Mouse (Mus musculus): ENCODE measurements at regions not wholly inside any gene's neighbourhood (a gene's known extent, or its start where the extent isn't known, plus 50 kb on each side); places are given as distances from the start of the nearest gene placed in this dataset.
"Not testable (repeated sequence)": the region's sequence is repeated elsewhere in the genome, so short reads cannot be mapped to it uniquely, and the experiment has no call there.

DNA sequence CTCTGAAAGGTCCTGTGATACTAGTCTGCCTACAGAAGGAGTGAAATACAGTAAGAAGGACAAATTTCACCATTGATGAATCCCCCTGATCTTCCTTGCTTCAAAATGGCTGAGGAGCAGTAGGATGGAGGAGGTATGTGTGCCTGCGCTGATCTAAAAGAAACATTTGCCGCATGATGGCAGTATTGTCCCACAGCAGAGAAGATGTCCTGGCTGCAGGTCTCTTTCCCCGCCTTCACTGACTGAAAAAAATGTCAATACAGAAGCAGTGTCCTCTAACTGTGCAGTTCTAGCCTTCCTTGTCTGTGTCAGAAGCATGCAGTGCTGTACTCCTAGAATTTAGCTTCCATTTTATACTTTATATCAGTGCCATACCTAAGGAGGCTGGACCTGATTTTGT, 172.0 kb upstream of the Olfr1324 start:
- DNase-seq: not testable (repeated sequence)

DNA sequence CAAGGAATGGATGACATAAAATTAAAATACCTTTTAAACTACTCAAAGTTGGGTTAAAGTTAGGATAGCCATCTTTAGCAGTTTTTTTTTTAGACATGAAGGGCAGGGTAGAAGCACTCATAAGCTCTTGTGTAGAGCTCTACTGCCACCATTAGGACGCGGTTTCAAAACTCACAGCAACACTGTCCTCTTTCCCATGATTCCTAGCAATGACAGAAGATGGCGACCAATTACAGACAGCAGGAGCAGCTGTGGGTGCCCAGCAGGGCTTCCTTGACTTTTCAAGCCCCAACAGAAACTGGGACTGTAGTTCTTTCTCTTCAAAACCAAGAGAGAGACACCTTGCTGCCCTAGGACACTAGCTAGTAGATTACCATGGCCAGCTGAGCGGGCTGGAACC, 171.5 kb upstream of the Olfr1324 start:
- DNase-seq: no peak

DNA sequence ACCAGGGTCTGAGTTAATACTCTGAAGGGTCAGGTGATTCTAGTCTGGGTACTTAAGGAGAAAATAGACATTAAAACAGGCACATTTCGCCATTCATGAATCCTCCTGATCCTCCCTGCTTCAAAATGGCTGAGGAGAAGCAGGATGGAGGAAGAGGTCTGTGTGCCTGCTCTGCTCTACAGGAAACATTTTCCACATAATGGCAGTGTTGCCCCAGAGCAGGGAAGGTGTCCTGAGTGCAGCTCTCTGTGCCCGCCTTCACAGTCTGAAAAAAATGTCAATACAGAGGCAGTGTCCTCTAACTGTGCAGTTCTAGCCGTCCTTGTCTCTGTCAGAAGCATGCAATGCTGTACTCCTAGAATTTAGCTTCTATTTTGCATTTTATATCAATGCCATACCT, 169.3 kb upstream of the Olfr1324 start:
- not testable (repeated sequence) for DNase-seq

DNA sequence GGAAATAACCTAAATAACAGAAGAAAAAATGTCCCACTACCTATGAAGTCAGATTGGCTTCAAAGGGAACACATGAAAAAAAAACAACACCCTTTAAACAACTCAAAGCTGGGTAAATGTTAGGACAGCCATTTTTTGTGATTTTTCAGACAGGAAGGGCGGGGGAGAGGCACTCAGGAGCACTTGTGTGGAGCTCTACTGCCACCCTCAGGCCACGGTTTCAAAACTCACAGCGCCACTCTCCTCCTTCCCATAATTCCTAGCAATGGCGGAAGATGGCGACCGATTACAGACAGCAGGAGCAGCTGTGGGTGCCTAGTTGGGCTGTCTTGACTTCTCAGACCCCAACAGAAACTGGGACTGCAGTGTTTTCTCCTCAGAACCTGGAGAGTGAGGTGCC, 168.8 kb upstream of the Olfr1324 start:
- DNase-seq: no peak

DNA sequence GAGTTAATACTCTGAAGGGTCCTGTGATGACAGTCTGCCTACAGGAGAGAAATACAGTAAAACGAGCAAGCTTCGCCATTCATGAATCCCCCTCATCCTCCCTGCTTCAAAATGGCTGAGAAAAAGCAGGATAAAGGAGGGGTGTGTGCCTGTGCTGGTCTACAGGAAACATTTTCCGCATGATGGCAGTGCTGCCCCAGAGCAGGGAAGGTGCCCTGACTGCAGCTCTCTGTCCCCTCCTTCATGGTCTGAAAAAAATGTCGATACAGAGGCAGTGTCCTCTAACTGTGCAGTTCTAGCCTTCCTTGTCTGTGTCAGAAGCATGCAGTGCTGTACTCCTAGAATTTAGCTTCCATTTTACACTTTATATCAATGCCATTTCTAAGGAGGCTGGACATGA, 166.7 kb upstream of the Olfr1324 start:
- DNase-seq: not testable (repeated sequence)

DNA sequence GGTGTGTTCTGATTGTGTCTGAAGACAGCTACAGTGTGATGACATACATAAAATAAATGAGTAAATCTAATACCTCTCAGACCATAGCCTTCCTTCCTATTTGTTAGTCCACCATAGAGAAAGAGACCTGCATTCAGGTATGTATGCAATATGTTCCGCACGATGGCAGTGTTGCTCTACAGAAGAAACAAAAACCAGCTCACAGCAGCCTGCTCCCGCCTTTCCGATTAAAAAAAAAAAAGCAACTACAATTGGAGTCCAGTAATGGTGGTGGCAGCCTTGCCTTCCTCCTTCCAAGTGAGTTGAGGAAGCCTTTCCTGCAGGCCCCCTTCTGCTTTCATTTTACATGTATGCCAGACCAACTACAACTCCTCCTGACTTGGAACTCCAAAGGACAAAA, 163.2 kb upstream of the Olfr1324 start:
- DNase-seq: no peak

DNA sequence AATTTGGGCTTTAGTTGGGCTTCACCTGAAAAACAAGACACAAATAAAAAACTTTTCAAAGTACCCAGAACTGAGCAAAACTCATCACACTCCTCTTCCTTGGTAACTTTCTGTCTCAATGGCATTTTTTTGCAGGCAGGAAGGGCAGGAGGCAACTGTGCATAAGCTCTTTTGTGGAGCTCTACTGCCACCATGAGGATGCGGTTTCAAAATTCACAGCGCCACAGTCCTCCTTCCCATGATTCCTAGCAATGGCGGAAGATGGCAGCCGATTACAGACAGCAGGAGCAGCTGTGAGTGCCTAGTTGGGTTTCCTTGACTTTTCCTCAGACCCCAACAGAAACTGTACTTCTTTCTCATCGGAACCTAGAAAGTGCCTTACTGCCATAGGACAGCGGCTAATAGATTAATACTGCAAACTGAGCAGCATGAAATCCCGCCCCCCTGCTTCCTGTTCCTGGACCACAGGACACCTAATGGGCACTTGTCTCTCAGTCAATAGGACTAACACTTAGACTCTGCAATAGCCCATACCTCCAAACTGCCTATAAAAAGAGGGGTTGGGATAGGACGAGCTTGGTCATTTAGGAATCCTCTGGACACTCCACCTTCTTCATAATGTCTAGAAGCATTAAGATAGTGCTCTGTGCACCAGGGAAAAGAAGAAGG, 162.5 kb upstream of the Olfr1324 start:
- no peak for DNase-seq

DNA sequence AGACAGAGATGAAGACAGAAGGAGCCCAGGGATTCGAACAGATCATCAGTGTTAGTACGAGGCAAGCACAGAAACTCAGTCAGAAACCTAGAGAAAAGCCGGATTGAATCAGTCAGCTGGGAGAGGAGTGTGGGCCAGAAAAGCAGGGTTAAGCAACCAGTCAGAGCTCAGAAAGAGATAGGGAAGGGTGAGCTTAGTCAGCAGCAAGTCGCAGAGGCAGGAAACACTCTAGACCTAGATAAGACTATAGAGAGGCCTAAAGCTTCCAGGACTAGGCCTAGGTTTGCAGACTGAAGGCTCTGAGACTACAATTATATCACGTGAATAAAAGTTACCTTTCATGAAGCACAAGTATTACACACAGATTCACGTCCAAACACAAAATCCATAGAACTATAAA, 160.6 kb upstream of the Olfr1324 start:
- no peak for DNase-seq

DNA sequence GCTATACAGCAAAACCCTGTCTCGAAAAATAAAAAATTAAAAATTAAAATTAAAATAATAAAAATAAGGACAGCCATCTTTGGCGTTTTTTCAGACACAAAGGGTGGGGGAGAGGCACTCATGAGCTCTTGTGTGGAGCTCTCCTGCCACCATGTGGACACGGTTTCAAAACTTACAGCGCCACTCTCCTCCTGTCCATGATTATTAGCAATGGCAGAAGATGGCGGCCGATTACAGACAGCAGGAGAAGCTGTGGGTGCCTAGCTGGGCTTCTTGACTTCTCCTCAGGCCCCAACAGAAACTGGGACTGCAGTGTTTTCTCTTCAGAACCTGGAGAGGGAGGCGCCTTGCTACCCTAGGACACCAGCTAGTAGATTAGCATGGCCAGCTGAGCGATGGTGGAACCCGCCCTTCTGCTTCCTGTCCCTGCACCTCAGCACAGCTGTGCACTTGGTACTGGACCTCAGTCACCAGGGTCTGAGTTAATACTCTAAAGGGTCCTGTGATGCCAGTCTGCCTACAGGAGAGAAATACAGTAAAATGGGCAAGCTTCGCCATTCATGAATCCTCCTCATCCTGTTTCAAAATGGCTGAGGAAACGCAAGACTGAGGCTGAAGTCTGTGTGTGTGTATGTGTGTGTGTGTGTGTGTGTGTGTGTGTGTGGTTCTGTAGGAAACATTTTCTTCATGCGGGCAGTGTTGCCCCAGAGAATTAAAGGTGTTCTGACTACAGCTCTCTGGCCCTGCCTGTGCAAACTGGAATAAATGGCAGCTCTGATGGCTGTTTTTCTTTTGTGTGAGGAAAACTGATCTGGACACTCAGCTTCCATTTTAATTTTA, 155.7 kb upstream of the Olfr1324 start:
- DNase-seq: no peak

DNA sequence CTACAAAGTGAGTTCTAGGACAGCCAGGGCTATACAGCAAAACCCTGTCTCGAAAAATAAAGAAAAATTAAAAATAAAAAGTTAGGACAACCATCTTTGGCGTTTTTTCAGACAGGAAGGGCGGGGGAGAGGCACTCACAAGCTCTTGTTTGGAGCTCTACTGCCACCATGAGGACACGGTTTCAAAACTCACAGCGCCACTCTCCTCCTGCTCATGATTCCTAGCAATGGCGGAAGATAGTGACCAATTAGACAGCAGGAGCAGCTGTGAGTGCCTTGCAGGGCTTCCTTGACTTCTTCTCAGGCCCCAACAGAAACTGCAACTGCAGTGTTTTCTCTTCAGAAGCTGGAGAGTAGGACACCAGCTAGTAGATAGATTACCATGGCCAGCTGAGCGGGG, 151.9 kb upstream of the Olfr1324 start:
- no peak for DNase-seq

DNA sequence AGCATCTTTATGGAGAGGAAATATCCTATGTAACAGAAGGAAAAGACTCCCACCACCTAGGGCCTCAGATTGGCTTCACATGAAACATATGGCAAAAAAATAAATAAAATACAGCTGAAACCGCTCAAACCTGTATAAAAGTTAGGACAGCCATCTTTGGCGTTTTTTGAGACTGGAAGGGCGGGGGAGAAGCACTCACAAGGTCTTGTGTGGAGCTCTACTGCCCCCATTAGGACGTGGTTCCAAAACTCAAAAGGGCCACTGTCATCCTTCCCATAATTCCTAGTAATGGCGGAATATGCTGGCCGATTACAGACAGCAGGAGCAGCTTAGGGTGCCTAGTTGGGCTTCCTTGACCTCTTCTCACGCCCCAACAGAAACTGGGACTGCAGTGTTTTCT, 148.5 kb upstream of the Olfr1324 start:
- DNase-seq: no peak

DNA sequence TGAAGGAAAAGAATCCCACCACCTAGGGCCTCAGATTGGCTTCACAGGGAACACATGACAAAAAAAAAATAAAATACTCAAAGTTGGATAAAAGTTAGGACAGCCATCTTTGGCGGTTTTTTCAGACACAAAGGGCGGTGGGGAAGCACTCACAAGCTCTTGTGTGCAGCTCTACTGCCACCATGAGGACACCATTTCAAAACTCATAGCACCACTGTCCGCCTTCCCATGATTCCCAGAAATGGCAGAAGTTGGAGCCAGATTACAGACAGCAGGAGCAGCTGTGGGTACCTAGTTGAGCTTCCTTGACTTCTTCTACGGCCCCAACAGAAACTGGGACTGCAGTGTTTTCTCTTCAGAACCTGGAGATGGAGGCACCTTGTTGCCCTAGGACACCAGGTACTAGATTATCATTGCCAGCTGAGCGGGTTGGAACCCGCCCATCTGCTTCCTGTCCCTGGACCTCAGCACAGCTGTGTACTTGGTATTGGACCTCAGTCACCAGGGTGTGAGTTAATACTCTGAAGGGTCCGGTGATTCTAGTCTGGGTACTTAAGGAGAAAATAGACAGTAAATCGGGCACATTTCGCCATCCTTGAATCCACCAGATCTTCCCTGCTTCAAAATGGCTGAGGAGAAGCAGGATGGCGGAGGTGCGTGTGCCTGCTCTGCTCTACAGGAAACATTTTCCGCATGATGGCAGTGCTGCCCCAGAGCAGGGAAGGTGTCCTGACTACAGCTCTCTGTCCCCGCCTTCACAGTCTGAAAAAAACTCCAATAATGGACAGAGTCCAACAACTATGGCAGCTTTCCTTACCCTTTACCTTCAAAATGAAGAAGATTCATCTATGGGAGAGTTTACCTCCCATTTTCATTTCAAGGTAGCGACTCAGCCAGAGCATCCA, 144.1 kb upstream of the Olfr1324 start:
- not testable (repeated sequence) for DNase-seq

DNA sequence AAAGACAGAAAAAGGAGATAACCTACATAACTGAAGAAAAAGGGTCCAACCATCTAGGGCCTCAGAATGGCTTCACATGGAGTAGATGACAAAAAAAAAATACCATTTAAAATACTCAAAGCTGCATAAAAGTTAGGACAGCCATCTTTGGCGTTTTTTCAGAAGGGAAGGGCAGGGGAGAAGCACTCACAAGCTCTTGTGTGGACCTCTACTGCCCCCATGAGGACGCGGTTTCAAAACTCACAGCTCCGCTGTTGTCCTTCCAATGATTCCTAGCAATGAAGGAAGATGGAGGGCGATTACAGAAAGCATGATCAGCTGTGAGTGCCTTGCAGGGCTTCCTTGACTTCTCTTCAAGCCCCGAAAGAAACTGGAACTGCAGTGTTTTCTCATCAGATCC, 140.8 kb upstream of the Olfr1324 start:
- DNase-seq: no peak

DNA sequence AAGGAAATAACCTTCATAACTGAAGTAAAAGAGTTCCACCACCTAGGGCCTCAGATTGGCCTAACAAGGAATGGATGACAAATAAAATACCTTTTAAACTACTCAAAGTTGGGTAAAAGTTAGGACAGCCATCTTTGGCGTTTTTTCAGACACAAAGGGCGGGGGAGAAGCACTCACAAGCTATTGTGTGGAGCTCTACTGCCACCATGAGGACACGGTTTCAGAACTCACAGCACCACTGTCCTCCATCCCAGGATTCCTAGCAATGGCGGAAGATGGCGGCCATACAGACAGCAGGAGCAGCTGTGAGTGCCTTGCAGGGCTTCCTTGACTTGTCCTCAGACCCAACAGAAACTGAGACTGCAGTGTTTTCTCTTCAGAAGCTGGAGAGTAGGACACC, 138.0 kb upstream of the Olfr1324 start:
- DNase-seq: no peak

DNA sequence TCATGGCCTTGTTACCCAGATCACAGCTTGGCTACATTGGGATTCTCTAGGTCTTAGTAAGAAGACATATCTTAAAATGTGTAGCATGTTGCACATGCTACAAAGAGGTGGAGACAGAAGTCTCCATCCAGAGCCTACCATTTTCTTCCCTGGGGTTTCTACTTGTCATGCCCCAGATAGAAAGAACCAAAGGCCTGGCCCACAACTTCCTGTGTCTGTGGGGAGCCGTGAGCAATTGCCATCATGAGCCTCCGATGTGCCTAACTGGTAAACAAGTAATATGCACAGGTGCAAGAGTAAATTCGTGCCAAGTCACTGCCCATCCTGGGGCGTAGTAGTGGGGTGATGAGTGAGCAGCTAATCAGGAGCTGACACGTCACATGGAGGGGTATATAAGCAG, 136.7 kb upstream of the Olfr1324 start:
- DNase-seq: not testable (repeated sequence)

DNA sequence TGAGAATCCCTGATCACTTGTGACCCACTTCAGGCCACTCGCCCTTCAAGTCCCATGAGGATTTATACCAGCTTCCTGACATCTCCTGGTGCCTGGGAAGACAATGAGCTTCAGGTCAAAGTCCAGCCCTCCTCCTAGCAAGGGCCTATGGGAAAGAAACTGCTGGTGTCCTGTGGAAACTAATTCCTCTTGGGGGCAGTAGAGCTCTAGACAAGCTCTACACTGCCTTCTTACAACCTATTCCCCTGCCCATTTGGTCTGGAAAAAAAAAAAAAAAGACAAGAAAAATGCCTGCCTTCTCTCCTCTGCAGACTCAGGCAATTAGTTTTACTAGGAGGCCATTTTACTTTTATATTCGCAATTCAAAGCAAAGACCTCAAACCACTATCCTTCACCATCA, 132.6 kb upstream of the Olfr1324 start:
- no peak for DNase-seq

DNA sequence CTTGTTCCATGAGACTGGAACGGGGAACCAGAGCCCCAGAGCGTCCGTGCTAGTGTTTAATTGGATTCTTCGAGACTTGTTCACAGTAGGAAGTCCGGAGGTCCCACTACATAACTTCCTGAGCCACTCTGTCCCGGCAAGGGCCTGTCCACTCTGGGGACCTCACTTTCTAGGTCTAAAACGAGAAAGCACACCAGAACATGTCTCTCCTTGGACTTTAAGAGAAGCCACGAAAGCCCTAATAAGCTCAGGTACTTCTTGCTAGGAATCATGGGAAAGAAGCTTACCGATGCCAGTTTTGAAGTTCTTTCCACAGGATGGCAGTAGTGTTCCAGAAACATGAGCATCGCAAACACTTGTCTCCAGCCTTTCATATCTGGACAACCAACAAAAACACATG, 122.0 kb upstream of the Olfr1324 start:
- no peak for DNase-seq

DNA sequence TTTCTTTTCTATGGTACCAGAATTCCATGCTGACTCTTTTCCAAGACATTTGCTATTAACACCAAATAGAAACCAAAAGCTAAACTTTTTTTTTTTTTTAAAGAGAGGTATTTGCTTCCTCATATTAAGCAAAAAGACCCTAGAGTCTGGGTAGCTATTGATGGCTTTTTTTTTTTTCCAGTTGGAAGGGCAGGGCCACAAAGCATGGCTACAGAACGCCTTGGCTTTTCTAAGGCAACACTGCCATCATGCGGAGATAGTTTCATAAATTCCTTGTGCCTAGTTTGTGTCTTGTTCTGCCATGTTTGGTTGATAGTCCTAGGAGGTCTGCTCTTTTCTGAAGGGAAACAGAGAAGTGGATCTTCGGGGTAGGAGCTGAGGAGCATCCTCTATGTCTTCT, 121.4 kb upstream of the Olfr1324 start:
- no peak for DNase-seq

DNA sequence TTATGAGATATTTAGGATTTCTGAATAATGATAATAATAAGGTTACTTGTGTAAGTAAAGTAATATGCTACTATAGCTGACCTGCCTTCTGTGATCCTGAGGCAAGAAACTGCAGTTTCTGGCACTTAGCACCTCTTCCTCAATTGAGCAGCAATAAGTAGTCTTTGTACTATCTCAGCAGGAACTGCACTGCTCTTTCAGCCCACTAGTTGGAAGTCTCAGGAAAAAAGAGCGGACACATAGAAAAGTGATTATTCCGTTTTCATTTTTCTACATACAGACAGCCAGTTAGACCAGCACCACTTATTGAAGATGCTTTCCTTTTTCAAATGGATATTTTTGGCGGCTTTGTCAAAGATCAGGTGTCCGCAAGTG, 109.5 kb upstream of the Olfr1324 start:
- DNase-seq: not testable (repeated sequence)

DNA sequence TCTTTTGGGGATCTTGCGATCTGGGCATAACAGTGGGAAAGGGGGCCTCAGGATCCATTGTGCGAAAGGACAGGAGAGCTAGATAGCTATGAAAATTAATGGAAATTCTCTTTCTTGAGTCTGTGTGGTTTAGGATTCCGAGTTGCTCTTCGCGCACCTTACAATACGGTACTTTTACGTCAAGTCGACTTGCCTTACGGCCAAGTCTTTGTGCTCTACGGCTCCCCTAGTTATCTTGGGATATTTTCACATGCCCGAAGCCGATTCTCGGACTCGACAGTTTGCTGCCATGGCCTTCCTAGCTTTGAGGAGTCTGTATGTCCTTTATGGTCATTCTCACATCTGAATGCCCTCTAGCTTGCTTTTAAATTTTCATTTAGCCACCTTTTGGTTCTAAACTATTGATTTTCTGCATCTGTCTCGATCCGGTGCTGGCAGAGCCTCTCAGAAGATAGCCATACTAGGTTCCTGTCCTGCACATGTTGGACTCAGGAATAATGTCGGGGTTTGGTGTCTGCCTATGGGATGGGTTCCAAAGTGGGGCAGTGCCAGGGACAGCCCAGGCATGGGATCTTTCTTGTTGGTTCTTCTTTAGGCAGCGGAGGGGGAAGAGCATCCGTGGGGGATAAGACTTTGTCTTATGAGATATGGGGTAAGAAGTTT, 109.0 kb upstream of the Olfr1324 start:
- peak; percentile 45 for DNase-seq

DNA sequence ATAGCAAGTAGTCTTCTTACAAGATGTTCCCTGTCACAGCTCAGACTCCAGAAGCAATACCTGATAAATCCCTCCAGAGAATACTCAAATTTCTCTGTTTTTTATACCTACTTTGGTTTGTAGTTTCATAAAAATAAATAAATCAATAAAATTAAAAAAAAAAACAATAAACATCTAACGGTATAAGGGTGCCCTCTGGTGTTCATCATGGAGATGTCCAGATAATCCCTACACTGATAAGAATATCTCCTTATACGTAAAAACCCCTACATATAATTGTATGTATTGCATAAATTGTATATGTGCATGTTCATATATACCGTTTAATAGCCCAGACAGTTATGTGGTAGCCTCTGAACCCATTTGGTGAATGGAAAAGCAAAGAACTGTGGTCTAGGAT, 75.7 kb upstream of the Olfr1324 start:
- DNase-seq: no peak

DNA sequence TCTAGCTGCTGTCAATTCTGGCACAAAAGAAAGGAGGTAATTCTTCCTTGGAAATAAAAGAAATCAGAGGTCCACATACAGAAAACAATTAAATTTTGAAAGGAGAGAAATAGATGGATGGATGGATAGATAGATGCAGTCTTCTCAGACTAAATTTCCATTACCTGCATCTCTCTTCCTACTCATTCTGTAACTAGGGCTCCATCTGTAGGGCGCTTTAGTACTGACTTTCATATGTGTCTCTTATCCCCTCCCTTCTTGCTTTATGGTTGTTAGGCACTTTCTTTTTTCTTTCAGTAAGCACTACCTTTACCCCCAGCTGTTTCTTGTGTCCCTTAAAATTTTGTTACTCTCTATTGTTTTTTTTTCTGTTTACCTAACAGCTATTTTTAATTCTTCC, 72.9 kb upstream of the Olfr1324 start:
- no peak for DNase-seq

DNA sequence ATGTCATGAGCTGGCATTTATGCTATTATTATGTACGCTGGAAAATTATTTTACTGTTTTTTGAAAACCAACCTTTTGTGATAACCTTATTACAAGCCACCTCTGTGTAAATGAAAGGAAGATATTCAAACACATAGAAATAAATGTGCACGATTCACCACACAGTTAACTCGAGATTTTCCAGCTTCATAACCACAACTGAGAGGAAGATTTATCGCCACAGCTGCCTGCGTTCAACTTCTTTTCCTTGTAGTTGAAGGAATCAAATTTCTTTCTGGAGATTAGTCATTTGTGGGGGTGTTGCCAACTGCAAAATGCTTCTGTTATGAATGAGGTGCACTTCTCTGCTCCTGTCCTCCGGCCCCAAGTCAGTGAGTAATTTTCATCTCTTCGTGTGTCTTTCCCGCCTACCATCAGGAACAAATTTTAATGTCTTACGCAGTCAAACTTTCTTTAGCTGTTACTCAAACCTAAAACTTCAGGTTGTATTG, 62.2 kb upstream of the Olfr1324 start:
- DNase-seq: not testable (repeated sequence)
